Mouse (Mus musculus): ENCODE measurements around the gene Hipk2. TPM values are rescaled to one million over a fixed set of nuclear protein-coding genes. Genes with fewer than 3 reads are reported as not detected.

The Hipk2 gene
- polyA plus RNA-seq, 1 experiment from 2014 or later, result 10.7 TPM

GRCm38 (mm10) chr6:38881468-38881867 is 5.5 kb upstream of the Hipk2 start:
- no peak overlapping the region for H3K9ac ChIP-seq (ENCODE audit: low read depth, low read length)
- H3K27ac ChIP-seq (replicated peaks; ENCODE audit: low read depth, low read length), result no peak overlapping the region
- H3K27me3 ChIP-seq (replicated peaks; ENCODE audit: control insufficient read depth, insufficient read depth, low read length), result no peaks in the 10 kb centered on the region
- H3K4me3 ChIP-seq (ENCODE audit: low read depth, low read length), result no peak overlapping the region
- no peak for ATAC-seq (ENCODE audit: low read depth)
- 74% methylated on average over 2 of the region's 2 CpGs for WGBS
- no peak overlapping the region for H3K4me2 ChIP-seq (ENCODE audit: low read depth, low read length)
- H3K36me3 ChIP-seq (ENCODE audit: control insufficient read depth, insufficient read depth, low read length), result no peaks in the 10 kb centered on the region
- no peak for DNase-seq (ENCODE audit: low spot score)
- H3K4me1 ChIP-seq (ENCODE audit: control insufficient read depth, insufficient read depth, low read length), result peaks cover 8% of the 10 kb centered on the region; the same call in 1 of the 2 replicates
- H3K9me3 ChIP-seq (ENCODE audit: control insufficient read depth, low read length), result no peaks in the 10 kb centered on the region

- Histone ChIP-seq H3K4me3 (ENCODE audit: low read depth, low read length) (no peak overlapping the region), H3K9ac (ENCODE audit: low read depth, low read length) (no peak overlapping the region)
- 81% methylated on average over 2 of the region's 2 CpGs for WGBS
These were observed 1.7 kb upstream of the Hipk2 start for GRCm38 (mm10) chr6:38877674-38878073.

GRCm38 (mm10) chr6:38875258-38876070 is 501 bp downstream of the Hipk2 start, which contains the start of gene Tbxas1:
TSS of gene Tbxas1 (plus strand) at chr6:38875404.
- Histone ChIP-seq H3K4me2 (ENCODE audit: low read depth, low read length) (peak within 1 kb of the TSS; percentile 63), H3K9me3 (ENCODE audit: control insufficient read depth, low read length) (no peaks in the 10 kb centered on the region), H3K27me3 (replicated peaks; ENCODE audit: control insufficient read depth, insufficient read depth, low read length) (no peaks in the 10 kb centered on the region), H3K27ac (replicated peaks; ENCODE audit: low read depth, low read length) (peak within 1 kb of the TSS; percentile 92), H3K9ac (ENCODE audit: low read depth, low read length) (peak within 1 kb of the TSS; percentile 98), H3K4me3 (ENCODE audit: low read depth, low read length) (peak within 1 kb of the TSS; percentile 88), H3K36me3 (ENCODE audit: control insufficient read depth, insufficient read depth, low read length) (no peaks in the 10 kb centered on the region), H3K4me1 (ENCODE audit: control insufficient read depth, insufficient read depth, low read length) (no peaks in the 10 kb centered on the region; the same call in 1 of the 2 replicates)
- ATAC-seq (ENCODE audit: low read depth), result peak; percentile 73; the same call in 1 of the 2 replicates
- WGBS, result 2% methylated on average over 22 of the region's 77 CpGs
- peak; percentile 61 for DNase-seq (ENCODE audit: low spot score)

More at GRCm38 (mm10) chr6:38877674-38878073, 1.7 kb upstream of the Hipk2 start:
- Histone ChIP-seq H3K4me2 (ENCODE audit: low read depth, low read length) (no peak overlapping the region), H3K4me1 (ENCODE audit: control insufficient read depth, insufficient read depth, low read length) (no peaks in the 10 kb centered on the region; the same call in 1 of the 2 replicates), H3K27me3 (replicated peaks; ENCODE audit: control insufficient read depth, insufficient read depth, low read length) (no peaks in the 10 kb centered on the region), H3K9me3 (ENCODE audit: control insufficient read depth, low read length) (no peaks in the 10 kb centered on the region), H3K27ac (replicated peaks; ENCODE audit: low read depth, low read length) (no peak overlapping the region), H3K36me3 (ENCODE audit: control insufficient read depth, insufficient read depth, low read length) (no peaks in the 10 kb centered on the region)
- DNase-seq (ENCODE audit: low spot score) (no peak), ATAC-seq (ENCODE audit: low read depth) (no peak)

GRCm38 (mm10) chr6:38874565-38875257 is 1.3 kb downstream of the Hipk2 start:
- no peak for ATAC-seq (ENCODE audit: low read depth)

GRCm38 (mm10) chr6:38874035-38874434 is 1.9 kb downstream of the Hipk2 start:
- Histone ChIP-seq H3K27me3 (replicated peaks; ENCODE audit: control insufficient read depth, insufficient read depth, low read length) (no peaks in the 10 kb centered on the region), H3K4me1 (ENCODE audit: control insufficient read depth, insufficient read depth, low read length) (no peaks in the 10 kb centered on the region; the same call in 1 of the 2 replicates), H3K9me3 (ENCODE audit: control insufficient read depth, low read length) (no peaks in the 10 kb centered on the region), H3K4me3 (ENCODE audit: low read depth, low read length) (peak overlapping the region; percentile 88), H3K36me3 (ENCODE audit: control insufficient read depth, insufficient read depth, low read length) (no peaks in the 10 kb centered on the region), H3K27ac (replicated peaks; ENCODE audit: low read depth, low read length) (peak overlapping the region; percentile 92; the same call in 1 of the 2 replicates), H3K4me2 (ENCODE audit: low read depth, low read length) (peak overlapping the region; percentile 63), H3K9ac (ENCODE audit: low read depth, low read length) (peak overlapping the region; percentile 98)
- DNase-seq (ENCODE audit: low spot score), result peak; percentile 87
- no peak for ATAC-seq (ENCODE audit: low read depth)
- 5% methylated on average over 8 of the region's 8 CpGs for WGBS

More at GRCm38 (mm10) chr6:38874565-38875257, 1.3 kb downstream of the Hipk2 start:
- no peaks in the 10 kb centered on the region for H3K36me3 ChIP-seq (ENCODE audit: control insufficient read depth, insufficient read depth, low read length)
- peak overlapping the region; percentile 98 for H3K9ac ChIP-seq (ENCODE audit: low read depth, low read length)
- H3K4me3 ChIP-seq (ENCODE audit: low read depth, low read length), result peak overlapping the region; percentile 88
- no peaks in the 10 kb centered on the region for H3K27me3 ChIP-seq (replicated peaks; ENCODE audit: control insufficient read depth, insufficient read depth, low read length)
- H3K9me3 ChIP-seq (ENCODE audit: control insufficient read depth, low read length), result no peaks in the 10 kb centered on the region
- whole genome bisulfite sequencing, result under 1% methylated on average over 23 of the region's 23 CpGs
- peak overlapping the region; percentile 63 for H3K4me2 ChIP-seq (ENCODE audit: low read depth, low read length)
- no peaks in the 10 kb centered on the region; the same call in 1 of the 2 replicates for H3K4me1 ChIP-seq (ENCODE audit: control insufficient read depth, insufficient read depth, low read length)
- DNase-seq (ENCODE audit: low spot score), result peak; percentile 54
- H3K27ac ChIP-seq (replicated peaks; ENCODE audit: low read depth, low read length), result peak overlapping the region; percentile 92

DNA sequence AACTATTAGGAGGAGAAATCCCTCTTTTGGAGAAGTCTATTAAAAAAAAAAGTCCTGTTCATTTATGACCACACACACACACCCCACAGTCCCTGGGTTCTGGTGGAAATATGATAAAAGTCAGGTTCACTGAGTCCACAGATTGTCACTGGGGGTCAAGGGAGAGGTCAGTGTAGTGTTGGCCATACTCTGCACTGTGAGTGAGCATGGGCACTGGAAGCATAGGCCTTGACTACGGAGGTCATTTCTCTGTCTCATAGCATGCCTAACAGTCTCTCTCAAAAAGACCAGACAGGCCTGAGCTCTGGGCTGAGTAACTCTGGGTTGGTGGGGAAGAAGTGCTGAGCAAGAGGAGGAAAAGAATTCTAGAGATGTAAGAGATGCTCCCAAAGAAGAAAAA is 2.6 kb downstream of the Hipk2 start:
- no peaks in the 10 kb centered on the region for H3K36me3 ChIP-seq (ENCODE audit: control insufficient read depth, insufficient read depth, low read length)
- H3K9ac ChIP-seq (ENCODE audit: low read depth, low read length), result no peak overlapping the region
- no peak overlapping the region for H3K4me3 ChIP-seq (ENCODE audit: low read depth, low read length)
- H3K27ac ChIP-seq (replicated peaks; ENCODE audit: low read depth, low read length), result no peak overlapping the region
- no peaks in the 10 kb centered on the region for H3K9me3 ChIP-seq (ENCODE audit: control insufficient read depth, low read length)
- no peak for ATAC-seq (ENCODE audit: low read depth)
- H3K4me2 ChIP-seq (ENCODE audit: low read depth, low read length), result peak overlapping the region; percentile 63
- H3K27me3 ChIP-seq (replicated peaks; ENCODE audit: control insufficient read depth, insufficient read depth, low read length), result no peaks in the 10 kb centered on the region
- DNase-seq (ENCODE audit: low spot score), result no peak
- WGBS, result 72% methylated on average over 1 of the region's 1 CpGs
- H3K4me1 ChIP-seq (ENCODE audit: control insufficient read depth, insufficient read depth, low read length), result no peaks in the 10 kb centered on the region; the same call in 1 of the 2 replicates

DNA sequence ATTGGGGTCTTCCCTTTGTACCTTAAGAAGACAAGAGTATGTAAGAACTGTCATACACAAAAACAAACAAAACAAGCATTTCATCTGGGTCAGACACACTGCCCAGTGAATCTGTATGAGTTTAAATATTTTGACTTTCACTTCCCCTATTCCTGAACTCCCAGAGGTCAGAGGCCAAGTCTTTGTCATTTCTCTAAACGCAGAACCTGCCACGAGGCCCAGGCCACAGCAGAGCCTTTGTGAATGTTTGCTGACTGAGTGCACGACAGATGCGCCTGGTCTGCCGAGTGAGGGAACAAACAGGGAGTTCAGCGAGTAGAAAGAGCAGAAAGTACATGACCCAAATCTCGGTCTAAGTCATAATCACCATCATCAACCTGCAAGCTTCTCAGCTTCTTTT is 4.9 kb downstream of the Hipk2 start:
- H3K4me2 ChIP-seq (ENCODE audit: low read depth, low read length), result no peak overlapping the region
- H3K9me3 ChIP-seq (ENCODE audit: control insufficient read depth, low read length), result no peaks in the 10 kb centered on the region
- H3K36me3 ChIP-seq (ENCODE audit: control insufficient read depth, insufficient read depth, low read length), result no peaks in the 10 kb centered on the region
- no peaks in the 10 kb centered on the region; the same call in 1 of the 2 replicates for H3K4me1 ChIP-seq (ENCODE audit: control insufficient read depth, insufficient read depth, low read length)
- ATAC-seq (ENCODE audit: low read depth), result no peak
- no peak overlapping the region for H3K27ac ChIP-seq (replicated peaks; ENCODE audit: low read depth, low read length)
- WGBS, result 32% methylated on average over 7 of the region's 7 CpGs
- no peak for DNase-seq (ENCODE audit: low spot score)
- no peak overlapping the region for H3K4me3 ChIP-seq (ENCODE audit: low read depth, low read length)
- H3K9ac ChIP-seq (ENCODE audit: low read depth, low read length), result no peak overlapping the region
- H3K27me3 ChIP-seq (replicated peaks; ENCODE audit: control insufficient read depth, insufficient read depth, low read length), result no peaks in the 10 kb centered on the region

DNA sequence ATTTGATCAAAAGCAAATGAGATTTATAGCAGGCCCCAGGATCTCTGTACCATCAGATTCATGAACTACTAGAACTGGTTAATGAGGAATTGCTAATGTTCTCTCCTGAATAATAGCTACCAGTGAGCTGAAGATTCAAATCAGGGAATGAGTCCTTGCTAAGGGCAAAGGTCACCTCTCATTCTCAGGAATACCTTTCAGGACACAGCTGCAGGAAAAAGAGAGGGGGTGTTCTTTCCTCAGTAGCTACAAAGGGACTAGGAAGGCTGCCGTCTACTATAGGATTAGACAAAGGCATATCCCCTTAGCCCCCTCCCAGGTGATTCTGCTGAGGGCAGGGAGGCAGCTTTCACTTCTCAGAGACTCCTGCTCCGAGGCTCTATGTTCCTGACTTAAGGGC is 5.9 kb downstream of the Hipk2 start:
- 32% methylated on average over 2 of the region's 2 CpGs for WGBS
- no peaks in the 10 kb centered on the region for H3K27me3 ChIP-seq (replicated peaks; ENCODE audit: control insufficient read depth, insufficient read depth, low read length)
- no peaks in the 10 kb centered on the region for H3K9me3 ChIP-seq (ENCODE audit: control insufficient read depth, low read length)
- no peak for ATAC-seq (ENCODE audit: low read depth)
- H3K4me3 ChIP-seq (ENCODE audit: low read depth, low read length), result no peak overlapping the region
- H3K4me1 ChIP-seq (ENCODE audit: control insufficient read depth, insufficient read depth, low read length), result peaks cover 3% of the 10 kb centered on the region; the same call in 1 of the 2 replicates
- no peak for DNase-seq (ENCODE audit: low spot score)
- H3K9ac ChIP-seq (ENCODE audit: low read depth, low read length), result no peak overlapping the region
- no peaks in the 10 kb centered on the region for H3K36me3 ChIP-seq (ENCODE audit: control insufficient read depth, insufficient read depth, low read length)
- H3K27ac ChIP-seq (replicated peaks; ENCODE audit: low read depth, low read length), result no peak overlapping the region
- H3K4me2 ChIP-seq (ENCODE audit: low read depth, low read length), result no peak overlapping the region

All from embryonic facial prominence, embryonic 14.5 days (tissue).